Mouse (Mus musculus) liver, adult 2 months (tissue): ENCODE measurements around the gene Bcl2. TPM values are rescaled to one million over a fixed set of nuclear protein-coding genes. Genes with fewer than 3 reads are reported as not detected.

Source experiments
- DNase-seq: peaks from one replicate; pipeline ENCODE4 v3.0.0-alpha.2; 2011; ENCODE audit warnings: low read depth, low spot score; ENCODE audit errors: extremely low read depth
- H3K27ac ChIP-seq: fragments of 200-500 bp; replicated peaks from 2 replicates; pipeline ENCODE4 v1.5.1; 2012; ENCODE audit warnings: low read depth, mild to moderate bottlenecking, control low read depth, inconsistent platforms, low read length; ENCODE audit not compliant: insufficient read depth
- H3K27me3 ChIP-seq: fragments of 200-500 bp; 2 replicates; pipeline ENCODE4 v1.6.1; 2012; ENCODE audit warnings: mild to moderate bottlenecking, moderate library complexity, low read length, inconsistent platforms; ENCODE audit not compliant: control insufficient read depth, insufficient read depth
- H3K36me3 ChIP-seq: fragments of 200-500 bp; 2 replicates; pipeline ENCODE4 v1.6.1; 2012; ENCODE audit warnings: low read length, inconsistent platforms; ENCODE audit not compliant: control insufficient read depth, insufficient read depth
- H3K4me1 ChIP-seq: fragments of 200-500 bp; 2 replicates; pipeline ENCODE4 v1.6.1; 2011; ENCODE audit warnings: low read length; ENCODE audit not compliant: control insufficient read depth, insufficient read depth
- H3K4me3 ChIP-seq: fragments of 200-500 bp; 2 replicates; pipeline ENCODE4 v1.5.1; 2011; ENCODE audit warnings: low read depth, mild to moderate bottlenecking, control low read depth, low read length, moderate library complexity; ENCODE audit not compliant: insufficient read depth
- H3K79me2 ChIP-seq: fragments of 200-500 bp; 2 replicates; pipeline ENCODE4 v1.6.1; 2012; ENCODE audit warnings: inconsistent platforms, mild to moderate bottlenecking, low read length, moderate library complexity; ENCODE audit not compliant: control insufficient read depth, insufficient read depth
- H3K9ac ChIP-seq: fragments of 200-500 bp; 2 replicates; pipeline ENCODE4 v1.6.1; 2012; ENCODE audit warnings: low read depth, mild to moderate bottlenecking, control low read depth, inconsistent platforms, low read length
- CTCF ChIP-seq: fragments of 200-500 bp; IDR thresholded peaks from 2 replicates; pipeline ENCODE4 v1.5.1; 2011; ENCODE audit warnings: low read depth, low read length, control low read depth
- POLR2A ChIP-seq: fragments of 200-500 bp; IDR thresholded peaks from 2 replicates; pipeline ENCODE4 v1.6.1; 2011; ENCODE audit warnings: low read length, control low read depth; ENCODE audit not compliant: insufficient read depth; ENCODE audit errors: extremely low read depth
- WGBS: fragments of 180-500 bp; shearing (Covaris S2); methylation state at CpG from one replicate; pipeline ENCODE4 v1.1.7; 2018; 5-methylcytosine and 5-hydroxymethylcytosine counted together
- polyA plus RNA-seq: library from polyadenylated mRNA; depleted of rRNA; stranded (reverse); fragments of >200 nt; gene quantifications from 2 replicates; pipeline ENCODE4 v1.2.3, GENCODE M21; 2012; rRNA removed
- total RNA-seq: library from RNA; depleted of rRNA; stranded (reverse); fragments of >200 nt; gene quantifications from 2 replicates; pipeline ENCODE4 v1.2.3, GENCODE M21; 2014; rRNA removed

The Bcl2 gene
- total and polyA plus RNA-seq, 2 experiments: 0.26 to 1.5 TPM

- Histone ChIP-seq H3K9ac (no peak overlapping the region), H3K79me2 (no peaks in the 10 kb centered on the region), H3K36me3 (no peaks in the 10 kb centered on the region), H3K4me3 (no peak overlapping the region), H3K27ac (no peak overlapping the region), H3K4me1 (no peaks in the 10 kb centered on the region), H3K27me3 (no peaks in the 10 kb centered on the region)
- TF ChIP-seq CTCF (no peak), POLR2A (no peak)
- 79% methylated on average over 1 of the region's 1 CpGs for WGBS
- DNase-seq: no peak
Observed at GRCm38 (mm10) chr1:106507556-106507955, 206.5 kb downstream of the Bcl2 start.

GRCm38 (mm10) chr1:106503910-106504309 lies 210.2 kb downstream of the Bcl2 start:
- WGBS: 87% methylated on average over 3 of the region's 3 CpGs
- no peak overlapping the region for H3K27ac ChIP-seq
- no peak overlapping the region for H3K9ac ChIP-seq
- DNase-seq: no peak
- H3K27me3 ChIP-seq: no peaks in the 10 kb centered on the region
- H3K79me2 ChIP-seq: no peaks in the 10 kb centered on the region
- no peak overlapping the region for H3K4me3 ChIP-seq
- TF ChIP-seq POLR2A (no peak), CTCF (no peak)
- no peaks in the 10 kb centered on the region for H3K36me3 ChIP-seq
- H3K4me1 ChIP-seq: no peaks in the 10 kb centered on the region

DNA sequence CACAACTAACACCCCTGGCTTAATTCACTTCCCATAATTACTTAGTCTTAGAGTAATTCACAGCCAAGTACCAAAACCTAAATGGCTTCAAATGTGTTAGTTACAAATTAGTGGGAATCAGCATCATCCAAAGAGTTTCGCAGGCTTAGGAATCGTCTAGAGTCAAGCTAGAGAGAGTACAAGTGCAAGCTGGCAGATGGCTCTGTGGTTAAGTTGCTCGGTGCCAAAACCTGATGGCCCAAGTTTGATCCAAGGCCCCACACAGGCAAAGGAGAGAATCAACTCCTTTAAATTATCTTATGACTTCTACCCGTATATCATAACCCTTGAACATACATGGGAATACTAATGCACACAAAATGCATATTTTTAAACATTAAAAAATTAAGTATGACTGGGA lies 210.7 kb downstream of the Bcl2 start:
- DNase-seq: no peak
- Histone ChIP-seq H3K27ac (no peak overlapping the region), H3K4me3 (no peak overlapping the region), H3K36me3 (no peaks in the 10 kb centered on the region), H3K79me2 (no peaks in the 10 kb centered on the region), H3K27me3 (no peaks in the 10 kb centered on the region), H3K4me1 (no peaks in the 10 kb centered on the region), H3K9ac (no peak overlapping the region)
- 88% methylated on average over 4 of the region's 4 CpGs for WGBS
- TF ChIP-seq CTCF: no peak
- no peak for TF ChIP-seq POLR2A

DNA sequence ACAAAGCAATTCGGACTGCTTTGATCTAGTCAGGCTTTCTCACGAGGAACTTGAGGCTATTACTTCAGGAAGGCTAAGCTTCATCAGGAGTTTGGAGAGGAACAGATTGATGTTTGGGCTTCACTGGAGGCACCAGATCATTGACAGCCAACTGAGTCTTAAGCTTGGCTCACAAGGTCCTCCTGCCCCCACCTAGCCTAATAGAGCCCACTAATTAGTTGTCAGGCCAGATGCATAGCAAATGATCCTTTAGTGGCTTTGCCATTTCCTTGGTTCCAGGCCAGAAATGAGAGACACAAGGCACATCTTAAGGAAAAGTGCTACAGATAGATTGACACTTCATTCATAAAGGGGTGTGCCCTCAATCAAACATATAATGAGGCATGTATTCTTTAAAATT lies 216.1 kb downstream of the Bcl2 start:
- 0 out of 2 replicates have a peak, but pooled peaks cover 2% of the 10 kb centered on the region for H3K27me3 ChIP-seq
- no peaks in the 10 kb centered on the region for H3K79me2 ChIP-seq
- H3K4me3 ChIP-seq: no peak overlapping the region
- H3K27ac ChIP-seq: no peak overlapping the region
- TF ChIP-seq CTCF (no peak), POLR2A (no peak)
- H3K36me3 ChIP-seq: no peaks in the 10 kb centered on the region
- 79% methylated on average over 2 of the region's 2 CpGs for WGBS
- H3K4me1 ChIP-seq: no peaks in the 10 kb centered on the region
- no peak for DNase-seq
- H3K9ac ChIP-seq: no peak overlapping the region

Other genes starting within 250 kb of the Bcl2 start
- gene Kdsr, start 45.5 kb upstream of the Bcl2 start, total RNA-seq: 10.4 and 11.4 TPM in 2 replicates
- 10.3 and 10.5 TPM in 2 replicates for gene Kdsr, start 45.5 kb upstream of the Bcl2 start, polyA plus RNA-seq
- 36.4 and 37.8 TPM in 2 replicates for gene Vps4b, start 82.5 kb upstream of the Bcl2 start, total RNA-seq
- gene Vps4b, start 82.5 kb upstream of the Bcl2 start, polyA plus RNA-seq: 10.5 and 10.7 TPM in 2 replicates
- not detected in 2 replicates for gene Serpinb5, start 146.9 kb upstream of the Bcl2 start, total RNA-seq
- not detected in 2 replicates for gene Serpinb5, start 146.9 kb upstream of the Bcl2 start, polyA plus RNA-seq
- gene Serpinb12, start 220.2 kb upstream of the Bcl2 start, total RNA-seq: not detected in 2 replicates
- gene Serpinb12, start 220.2 kb upstream of the Bcl2 start, polyA plus RNA-seq: not detected in 2 replicates